Mouse (Mus musculus): ENCODE results near the gene Gstm4. TPM values are rescaled to one million over a fixed set of nuclear protein-coding genes. Genes with fewer than 3 reads are reported as not detected.

The Gstm4 gene
- polyA plus RNA-seq, 1 experiment from 2014 or later: 15.2 TPM

- H3K4me3 ChIP-seq (ENCODE audit: low read depth, low read length): peak within 1 kb of the TSS; percentile 49
- peak; percentile 63 for ATAC-seq (ENCODE audit: low FRiP score)
- H3K27me3 ChIP-seq (ENCODE audit: control insufficient read depth, insufficient read depth, low read length): no peaks in the 10 kb centered on the region; the same call in 1 of the 2 replicates
- H3K9ac ChIP-seq (ENCODE audit: low read length): peak within 1 kb of the TSS; percentile 64
- no peaks in the 10 kb centered on the region for H3K36me3 ChIP-seq (ENCODE audit: control insufficient read depth, insufficient read depth, low read length)
- peak; percentile 99 for DNase-seq (ENCODE audit: low spot score, missing footprints)
- H3K9me3 ChIP-seq (ENCODE audit: control insufficient read depth, low read length): no peaks in the 10 kb centered on the region
- H3K4me1 ChIP-seq (ENCODE audit: control insufficient read depth, insufficient read depth, low read length): peaks cover 28% of the 10 kb centered on the region
- H3K4me2 ChIP-seq: peak within 1 kb of the TSS; percentile 76
- under 1% methylated on average over 29 of the region's 29 CpGs for WGBS
- peak within 1 kb of the TSS; percentile 84 for H3K27ac ChIP-seq (ENCODE audit: low read depth, low read length)
These were observed 41.8 kb upstream of the Gstm4 start, which contains the start of gene Ampd2 for GRCm38 (mm10) chr3:108086470-108086979. Ampd2 (minus strand) TSS chr3:108086651.

GRCm38 (mm10) chr3:108085721-108086469, 41.2 kb upstream of the Gstm4 start:
- Histone ChIP-seq H3K4me2 (peak overlapping the region; percentile 76), H3K4me1 (ENCODE audit: control insufficient read depth, insufficient read depth, low read length) (peaks cover 28% of the 10 kb centered on the region), H3K9ac (ENCODE audit: low read length) (peak overlapping the region; percentile 64), H3K36me3 (ENCODE audit: control insufficient read depth, insufficient read depth, low read length) (no peaks in the 10 kb centered on the region), H3K4me3 (ENCODE audit: low read depth, low read length) (peak overlapping the region; percentile 49), H3K9me3 (ENCODE audit: control insufficient read depth, low read length) (no peaks in the 10 kb centered on the region), H3K27ac (ENCODE audit: low read depth, low read length) (peak overlapping the region; percentile 84), H3K27me3 (ENCODE audit: control insufficient read depth, insufficient read depth, low read length) (no peaks in the 10 kb centered on the region; the same call in 1 of the 2 replicates)
- under 1% methylated on average over 31 of the region's 31 CpGs for WGBS
- DNase-seq (ENCODE audit: low spot score, missing footprints) (peak; percentile 94), ATAC-seq (ENCODE audit: low FRiP score) (peak; percentile 74)

- peak; percentile 88 for ATAC-seq (ENCODE audit: low FRiP score)
- Histone ChIP-seq H3K9ac (ENCODE audit: low read length) (peak overlapping the region; percentile 64), H3K4me3 (ENCODE audit: low read depth, low read length) (peak overlapping the region; percentile 49), H3K9me3 (ENCODE audit: control insufficient read depth, low read length) (no peaks in the 10 kb centered on the region), H3K27ac (ENCODE audit: low read depth, low read length) (peak overlapping the region; percentile 84), H3K27me3 (ENCODE audit: control insufficient read depth, insufficient read depth, low read length) (no peaks in the 10 kb centered on the region; the same call in 1 of the 2 replicates), H3K4me1 (ENCODE audit: control insufficient read depth, insufficient read depth, low read length) (peaks cover 28% of the 10 kb centered on the region), H3K36me3 (ENCODE audit: control insufficient read depth, insufficient read depth, low read length) (no peaks in the 10 kb centered on the region), H3K4me2 (peak overlapping the region; percentile 76)
- 1% methylated on average over 14 of the region's 14 CpGs for WGBS
- peak; percentile 97 for DNase-seq (ENCODE audit: low spot score, missing footprints)
These were observed 40.6 kb upstream of the Gstm4 start for GRCm38 (mm10) chr3:108085281-108085720.

GRCm38 (mm10) chr3:108084767-108085270, 40.1 kb upstream of the Gstm4 start:
- H3K36me3 ChIP-seq (ENCODE audit: control insufficient read depth, insufficient read depth, low read length): no peaks in the 10 kb centered on the region
- no peaks in the 10 kb centered on the region for H3K27me3 ChIP-seq (ENCODE audit: control insufficient read depth, insufficient read depth, low read length)
- no peak for DNase-seq (ENCODE audit: low spot score, missing footprints)
- peak overlapping the region; percentile 64 for H3K9ac ChIP-seq (ENCODE audit: low read length)
- peak overlapping the region; percentile 49 for H3K4me3 ChIP-seq (ENCODE audit: low read depth, low read length)
- no peaks in the 10 kb centered on the region for H3K9me3 ChIP-seq (ENCODE audit: control insufficient read depth, low read length)
- WGBS: 21% methylated on average over 13 of the region's 13 CpGs
- peak; percentile 30 for ATAC-seq (ENCODE audit: low FRiP score)
- peak overlapping the region; percentile 76 for H3K4me2 ChIP-seq
- peak overlapping the region; percentile 84 for H3K27ac ChIP-seq (ENCODE audit: low read depth, low read length)
- peaks cover 28% of the 10 kb centered on the region for H3K4me1 ChIP-seq (ENCODE audit: control insufficient read depth, insufficient read depth, low read length)

GRCm38 (mm10) chr3:108083904-108084407, 39.3 kb upstream of the Gstm4 start:
- no peak for ATAC-seq (ENCODE audit: low FRiP score)
- WGBS: 84% methylated on average over 4 of the region's 4 CpGs
- Histone ChIP-seq H3K36me3 (ENCODE audit: control insufficient read depth, insufficient read depth, low read length) (peaks cover 2% of the 10 kb centered on the region; the same call in 1 of the 2 replicates), H3K9me3 (ENCODE audit: control insufficient read depth, low read length) (no peaks in the 10 kb centered on the region), H3K4me2 (peak overlapping the region; percentile 76), H3K27me3 (ENCODE audit: control insufficient read depth, insufficient read depth, low read length) (no peaks in the 10 kb centered on the region), H3K4me3 (ENCODE audit: low read depth, low read length) (no peak overlapping the region), H3K27ac (ENCODE audit: low read depth, low read length) (no peak overlapping the region), H3K4me1 (ENCODE audit: control insufficient read depth, insufficient read depth, low read length) (peaks cover 28% of the 10 kb centered on the region), H3K9ac (ENCODE audit: low read length) (no peak overlapping the region; the same call in 1 of the 2 replicates)
- DNase-seq (ENCODE audit: low spot score, missing footprints): peak; percentile 72

- Histone ChIP-seq H3K9ac (ENCODE audit: low read length) (no peak overlapping the region), H3K27ac (ENCODE audit: low read depth, low read length) (no peak overlapping the region), H3K9me3 (ENCODE audit: control insufficient read depth, low read length) (no peaks in the 10 kb centered on the region), H3K4me1 (ENCODE audit: control insufficient read depth, insufficient read depth, low read length) (peaks cover 28% of the 10 kb centered on the region), H3K4me3 (ENCODE audit: low read depth, low read length) (no peak overlapping the region), H3K4me2 (no peak overlapping the region), H3K36me3 (ENCODE audit: control insufficient read depth, insufficient read depth, low read length) (peaks cover 3% of the 10 kb centered on the region; the same call in 1 of the 2 replicates), H3K27me3 (ENCODE audit: control insufficient read depth, insufficient read depth, low read length) (no peaks in the 10 kb centered on the region)
- peak; percentile 35 for DNase-seq (ENCODE audit: low spot score, missing footprints)
- 67% methylated on average over 2 of the region's 2 CpGs for WGBS
- no peak for ATAC-seq (ENCODE audit: low FRiP score)
These were observed 38.5 kb upstream of the Gstm4 start for GRCm38 (mm10) chr3:108083161-108083560.

- Histone ChIP-seq H3K4me2 (peak overlapping the region; percentile 12; the same call in 1 of the 2 replicates), H3K9ac (ENCODE audit: low read length) (peak overlapping the region; percentile 34; the same call in 1 of the 2 replicates), H3K36me3 (ENCODE audit: control insufficient read depth, insufficient read depth, low read length) (peaks cover 3% of the 10 kb centered on the region; the same call in 1 of the 2 replicates), H3K9me3 (ENCODE audit: control insufficient read depth, low read length) (no peaks in the 10 kb centered on the region), H3K27ac (ENCODE audit: low read depth, low read length) (no peak overlapping the region), H3K4me3 (ENCODE audit: low read depth, low read length) (no peak overlapping the region), H3K4me1 (ENCODE audit: control insufficient read depth, insufficient read depth, low read length) (peaks cover 28% of the 10 kb centered on the region), H3K27me3 (ENCODE audit: control insufficient read depth, insufficient read depth, low read length) (no peaks in the 10 kb centered on the region)
- DNase-seq (ENCODE audit: low spot score, missing footprints) (peak; percentile 77), ATAC-seq (ENCODE audit: low FRiP score) (no peak)
- WGBS: 57% methylated on average over 1 of the region's 1 CpGs
These were observed 37.7 kb upstream of the Gstm4 start for GRCm38 (mm10) chr3:108082251-108082875.

- Histone ChIP-seq H3K4me1 (ENCODE audit: control insufficient read depth, insufficient read depth, low read length) (peaks cover 28% of the 10 kb centered on the region), H3K9me3 (ENCODE audit: control insufficient read depth, low read length) (no peaks in the 10 kb centered on the region), H3K4me2 (no peak overlapping the region), H3K27ac (ENCODE audit: low read depth, low read length) (no peak overlapping the region), H3K27me3 (ENCODE audit: control insufficient read depth, insufficient read depth, low read length) (no peaks in the 10 kb centered on the region), H3K4me3 (ENCODE audit: low read depth, low read length) (no peak overlapping the region), H3K9ac (ENCODE audit: low read length) (no peak overlapping the region), H3K36me3 (ENCODE audit: control insufficient read depth, insufficient read depth, low read length) (peaks cover 6% of the 10 kb centered on the region)
- no peak for ATAC-seq (ENCODE audit: low FRiP score)
- DNase-seq (ENCODE audit: low spot score, missing footprints): peak; percentile 74
- 60% methylated on average over 4 of the region's 4 CpGs for WGBS
These were observed 37.0 kb upstream of the Gstm4 start for GRCm38 (mm10) chr3:108081681-108082080.

All from midbrain, embryonic 11.5 days (tissue).